Mouse (Mus musculus): ENCODE data around the gene 1700037H04Rik.

GRCm38 (mm10) chr2:131128211-131128610 is 31.7 kb downstream of the 1700037H04Rik start:
- TF ChIP-seq CTCF (IDR thresholded peaks at IDR 0.05; ENCODE audit: control insufficient read depth, insufficient read depth, insufficient read length) (no peak), USF1 (IDR thresholded peaks at IDR 0.05; ENCODE audit: low read depth) (no peak), MYOD1 (IDR thresholded peaks at IDR 0.05; ENCODE audit: control insufficient read depth, insufficient read length, low read depth) (no peak), FOSL1 (IDR thresholded peaks at IDR 0.05; ENCODE audit: insufficient read depth, low read length, poor library complexity, severe bottlenecking) (no peak)
